Mouse (Mus musculus) hindbrain, embryonic 11.5 days (tissue): Measurements from ENCODE around the gene Spink2. TPM values are rescaled to one million over a fixed set of nuclear protein-coding genes. Genes with fewer than 3 reads are reported as not detected.
"Not testable (repeated sequence)": the region's sequence is repeated elsewhere in the genome, so short reads cannot be mapped to it uniquely, and the experiment has no call there.

Source experiments
- ATAC-seq: fragments of 200-750 bp; cut with Nextera tagmentation; 2 replicates; pipeline ENCODE4 v1.8.0; 2017; ENCODE audit warnings: mild to moderate bottlenecking, moderate TSS enrichment, moderate library complexity; ENCODE audit not compliant: low FRiP score
- DNase-seq: peaks from one replicate; pipeline ENCODE4 v3.0.0-alpha.2; 2015; ENCODE audit warnings: low spot score
- H3K27ac ChIP-seq: fragments of 300-500 bp; sonication (generic); 2 replicates; pipeline ENCODE4 v1.5.1; 2014; ENCODE audit warnings: mild to moderate bottlenecking, low read depth, low read length
- H3K27me3 ChIP-seq: fragments of 300-500 bp; sonication (generic); 2 replicates; pipeline ENCODE4 v1.6.1; 2014; ENCODE audit warnings: mild to moderate bottlenecking, low read length, moderate library complexity, mixed read lengths; ENCODE audit not compliant: control insufficient read depth, insufficient read depth
- H3K36me3 ChIP-seq: fragments of 300-500 bp; sonication (generic); 2 replicates; pipeline ENCODE4 v1.6.1; 2014; ENCODE audit warnings: mild to moderate bottlenecking, low read length, moderate library complexity, mixed read lengths; ENCODE audit not compliant: control insufficient read depth, insufficient read depth
- H3K4me1 ChIP-seq: fragments of 300-500 bp; sonication (generic); replicated peaks from 2 replicates; pipeline ENCODE4 v1.6.1; 2014; ENCODE audit warnings: low read length, mixed read lengths; ENCODE audit not compliant: control insufficient read depth, insufficient read depth
- H3K4me2 ChIP-seq: fragments of 300-500 bp; sonication (generic); replicated peaks from 2 replicates; pipeline ENCODE4 v1.6.1; 2014; ENCODE audit warnings: mild to moderate bottlenecking, low read depth, low read length
- H3K4me3 ChIP-seq: fragments of 300-500 bp; sonication (generic); 2 replicates; pipeline ENCODE4 v1.5.1; 2014; ENCODE audit warnings: low read depth, low read length
- H3K9ac ChIP-seq: fragments of 300-500 bp; sonication (generic); 2 replicates; pipeline ENCODE4 v1.6.1; 2014; ENCODE audit warnings: low read depth, low read length
- H3K9me3 ChIP-seq: fragments of 300-500 bp; sonication (generic); 2 replicates; pipeline ENCODE4 v1.6.1; 2016; ENCODE audit warnings: low read length; ENCODE audit not compliant: control insufficient read depth
- WGBS: fragments of 180-500 bp; shearing (Covaris S2); extraction: QIAGEN DNeasy Blood & Tissue Kit; methylation state at CpG from one replicate; pipeline ENCODE4 v1.1.7; 2014; 5-methylcytosine and 5-hydroxymethylcytosine counted together
- polyA plus RNA-seq: library from polyadenylated mRNA; unstranded; fragments of >200 nt; fragmentation: Nextera tagmentation; extraction: Ambion mirVana; gene quantifications from 2 replicates; pipeline ENCODE4 v1.2.1, GENCODE M21; 2014

Gene Spink2
- polyA plus RNA-seq, 1 experiment from 2014 or later, result 0.77 TPM

GRCm38 (mm10) chr5:77245787-77246671 is 34.8 kb upstream of the Spink2 start:
- H3K4me1 ChIP-seq, result no peaks in the 10 kb centered on the region
- H3K27me3 ChIP-seq, result no peaks in the 10 kb centered on the region
- H3K27ac ChIP-seq, result no peak overlapping the region
- H3K9ac ChIP-seq, result no peak overlapping the region
- WGBS, result 32% methylated on average over 26 of the region's 26 CpGs
- DNase-seq (peak; percentile 49), ATAC-seq (peak; percentile 58)
- no peak overlapping the region for H3K4me3 ChIP-seq
- H3K36me3 ChIP-seq, result no peaks in the 10 kb centered on the region
- 0 out of 2 replicates have a peak overlapping the region, but pooled peaks have one; percentile 5 for H3K4me2 ChIP-seq
- H3K9me3 ChIP-seq, result no peaks in the 10 kb centered on the region

- Histone ChIP-seq H3K4me3 (no peak overlapping the region), H3K4me1 (no peaks in the 10 kb centered on the region), H3K36me3 (no peaks in the 10 kb centered on the region), H3K9me3 (no peaks in the 10 kb centered on the region), H3K9ac (no peak overlapping the region), H3K27me3 (no peaks in the 10 kb centered on the region), H3K27ac (no peak overlapping the region), H3K4me2 (0 out of 2 replicates have a peak overlapping the region, but pooled peaks have one; percentile 5)
- WGBS, result 47% methylated on average over 7 of the region's 7 CpGs
- ATAC-seq, result peak; percentile 2; the same call in 1 of the 2 replicates
- no peak for DNase-seq
Observed at GRCm38 (mm10) chr5:77245463-77245786, 34.2 kb upstream of the Spink2 start.

GRCm38 (mm10) chr5:77244331-77244987 is 33.2 kb upstream of the Spink2 start:
- H3K9me3 ChIP-seq, result no peaks in the 10 kb centered on the region
- no peak overlapping the region for H3K9ac ChIP-seq
- 39% methylated on average over 8 of the region's 8 CpGs for WGBS
- no peak overlapping the region for H3K4me3 ChIP-seq
- no peak overlapping the region for H3K4me2 ChIP-seq
- H3K36me3 ChIP-seq, result no peaks in the 10 kb centered on the region
- H3K27me3 ChIP-seq, result no peaks in the 10 kb centered on the region
- H3K4me1 ChIP-seq, result no peaks in the 10 kb centered on the region
- ATAC-seq (peak; percentile 45; the same call in 1 of the 2 replicates), DNase-seq (peak; percentile 30)
- H3K27ac ChIP-seq, result no peak overlapping the region

GRCm38 (mm10) chr5:77237104-77237503 is 25.8 kb upstream of the Spink2 start:
- Histone ChIP-seq H3K4me3 (no peak overlapping the region), H3K27ac (no peak overlapping the region), H3K9me3 (no peaks in the 10 kb centered on the region), H3K4me2 (no peak overlapping the region), H3K36me3 (no peaks in the 10 kb centered on the region), H3K9ac (no peak overlapping the region), H3K4me1 (no peaks in the 10 kb centered on the region), H3K27me3 (no peaks in the 10 kb centered on the region)
- ATAC-seq (no peak), DNase-seq (no peak)
- 77% methylated on average over 2 of the region's 2 CpGs for WGBS

GRCm38 (mm10) chr5:77234921-77235320 is 23.6 kb upstream of the Spink2 start:
- Histone ChIP-seq H3K9me3 (no peaks in the 10 kb centered on the region), H3K9ac (no peak overlapping the region), H3K4me1 (no peaks in the 10 kb centered on the region), H3K36me3 (no peaks in the 10 kb centered on the region), H3K27ac (no peak overlapping the region), H3K27me3 (no peaks in the 10 kb centered on the region), H3K4me2 (no peak overlapping the region), H3K4me3 (no peak overlapping the region)
- WGBS, result 56% methylated on average over 3 of the region's 3 CpGs
- no peak for DNase-seq
- ATAC-seq, result no peak

GRCm38 (mm10) chr5:77231863-77232262 is 20.6 kb upstream of the Spink2 start:
- H3K27ac ChIP-seq, H3K4me1 ChIP-seq, H3K4me2 ChIP-seq, H3K9me3 ChIP-seq, H3K36me3 ChIP-seq, H3K9ac ChIP-seq, DNase-seq, H3K4me3 ChIP-seq, ATAC-seq, H3K27me3 ChIP-seq: not testable (repeated sequence)
- WGBS, result 96% methylated on average over 4 of the region's 4 CpGs

GRCm38 (mm10) chr5:77228986-77229385 is 17.7 kb upstream of the Spink2 start:
- H3K9ac ChIP-seq, result no peak overlapping the region
- ATAC-seq, result no peak
- no peaks in the 10 kb centered on the region for H3K27me3 ChIP-seq
- no peak overlapping the region for H3K4me2 ChIP-seq
- WGBS, result 36% methylated on average over 1 of the region's 1 CpGs
- H3K4me1 ChIP-seq, result no peaks in the 10 kb centered on the region
- no peaks in the 10 kb centered on the region for H3K36me3 ChIP-seq
- H3K4me3 ChIP-seq, result no peak overlapping the region
- H3K27ac ChIP-seq, result no peak overlapping the region
- no peaks in the 10 kb centered on the region for H3K9me3 ChIP-seq
- DNase-seq, result peak; percentile 43

- no peaks in the 10 kb centered on the region for H3K4me1 ChIP-seq
- no peaks in the 10 kb centered on the region for H3K27me3 ChIP-seq
- H3K9me3 ChIP-seq, result no peaks in the 10 kb centered on the region
- ATAC-seq (no peak), DNase-seq (peak; percentile 17)
- H3K36me3 ChIP-seq, result no peaks in the 10 kb centered on the region
- no peak overlapping the region for H3K4me2 ChIP-seq
- no peak overlapping the region for H3K9ac ChIP-seq
- WGBS, result 75% methylated on average over 11 of the region's 11 CpGs
- no peak overlapping the region for H3K4me3 ChIP-seq
- no peak overlapping the region for H3K27ac ChIP-seq
Observed at GRCm38 (mm10) chr5:77223043-77223975, 12.0 kb upstream of the Spink2 start.
